Comparison of ENCODE assay signal across 7 mouse cellular contexts in genomic region chr13:14039292-14039965, GRCm38 (mm10). TPM values are rescaled to one million over a fixed set of nuclear protein-coding genes. Genes with fewer than 3 reads are reported as not detected.
DNase-seq lines count a peak whose midpoint lies in the region; ATAC-seq lines count a peak whose summit lies in the region.

TSS of gene Tbce (minus strand) at chr13:14039638.

- no peaks in the 10 kb centered on the region for H3K4me1 ChIP-seq in embryonic facial prominence, embryonic 11.5 days (ENCODE audit: control insufficient read depth, insufficient read depth, low read length)
- H3K4me1 ChIP-seq in limb, embryonic 11.5 days (ENCODE audit: control insufficient read depth, insufficient read depth, low read length) = no peaks in the 10 kb centered on the region
- H3K4me1 ChIP-seq in midbrain, embryonic 14.5 days (ENCODE audit: control insufficient read depth, insufficient read depth, low read length) = peaks cover 9% of the 10 kb centered on the region

- peak within 1 kb of the TSS; percentile 70 for H3K4me3 ChIP-seq in embryonic facial prominence, embryonic 11.5 days (ENCODE audit: low read depth, low read length)
- peak within 1 kb of the TSS; percentile 68 for H3K4me3 ChIP-seq in limb, embryonic 11.5 days (ENCODE audit: low read depth, low read length)
- peak within 1 kb of the TSS; percentile 61 for H3K4me3 ChIP-seq in midbrain, embryonic 14.5 days (replicated peaks; ENCODE audit: low read depth, low read length)

- no peaks in the 10 kb centered on the region for H3K9me3 ChIP-seq in embryonic facial prominence, embryonic 11.5 days (replicated peaks; ENCODE audit: control insufficient read depth, low read length)
- no peaks in the 10 kb centered on the region for H3K9me3 ChIP-seq in limb, embryonic 11.5 days (ENCODE audit: control insufficient read depth, low read length)
- no peaks in the 10 kb centered on the region for H3K9me3 ChIP-seq in midbrain, embryonic 14.5 days (ENCODE audit: control insufficient read depth, low read length)

- peak; percentile 93 for DNase-seq in adrenal gland, postnatal 14 days
- peak; percentile 92 for DNase-seq in embryonic facial prominence, embryonic 11.5 days (ENCODE audit: low spot score)
- DNase-seq in heart, adult 11 months = peak; percentile 99
- DNase-seq in kidney, adult 18-20 months = peak; percentile 94
- peak; percentile 90 for DNase-seq in limb, embryonic 11.5 days (ENCODE audit: low spot score)
- peak; percentile 97 for DNase-seq in midbrain, embryonic 14.5 days
- DNase-seq in spleen, adult 18-20 months = peak; percentile 80 to 86

- H3K27me3 ChIP-seq in embryonic facial prominence, embryonic 11.5 days (ENCODE audit: control insufficient read depth, insufficient read depth, low read length) = no peaks in the 10 kb centered on the region
- H3K27me3 ChIP-seq in limb, embryonic 11.5 days (ENCODE audit: control insufficient read depth, insufficient read depth, low read length) = no peaks in the 10 kb centered on the region
- no peaks in the 10 kb centered on the region for H3K27me3 ChIP-seq in midbrain, embryonic 14.5 days (ENCODE audit: control insufficient read depth, insufficient read depth, low read length)

- peak within 1 kb of the TSS; percentile 91 for H3K27ac ChIP-seq in embryonic facial prominence, embryonic 11.5 days (replicated peaks; ENCODE audit: low read depth, low read length)
- peak within 1 kb of the TSS; percentile 92 for H3K27ac ChIP-seq in limb, embryonic 11.5 days (replicated peaks; ENCODE audit: low read depth, low read length)
- peak within 1 kb of the TSS; percentile 96 for H3K27ac ChIP-seq in midbrain, embryonic 14.5 days (replicated peaks; ENCODE audit: low read depth, low read length)

- peak within 1 kb of the TSS; percentile 81 for H3K4me2 ChIP-seq in embryonic facial prominence, embryonic 11.5 days (ENCODE audit: low read depth, low read length)
- H3K4me2 ChIP-seq in limb, embryonic 11.5 days (ENCODE audit: low read depth, severe bottlenecking) = peak within 1 kb of the TSS; percentile 91
- H3K4me2 ChIP-seq in midbrain, embryonic 14.5 days (ENCODE audit: low read length) = peak within 1 kb of the TSS; percentile 85

- H3K36me3 ChIP-seq in embryonic facial prominence, embryonic 11.5 days (replicated peaks; ENCODE audit: control insufficient read depth, insufficient read depth, low read depth, low read length) = no peaks in the 10 kb centered on the region
- H3K36me3 ChIP-seq in limb, embryonic 11.5 days (ENCODE audit: control insufficient read depth, insufficient read depth, low read length) = no peaks in the 10 kb centered on the region
- no peaks in the 10 kb centered on the region for H3K36me3 ChIP-seq in midbrain, embryonic 14.5 days (ENCODE audit: control insufficient read depth, insufficient read depth, low read length)

- WGBS in embryonic facial prominence, embryonic 11.5 days = under 1% methylated on average over 34 of the region's 35 CpGs
- under 1% methylated on average over 35 of the region's 35 CpGs for WGBS in limb, embryonic 11.5 days
- under 1% methylated on average over 35 of the region's 35 CpGs for WGBS in midbrain, embryonic 14.5 days

- peak; percentile 97 for ATAC-seq in embryonic facial prominence, embryonic 11.5 days (replicated peaks; ENCODE audit: insufficient number of reproducible peaks, low FRiP score, low TSS enrichment, low read depth)
- ATAC-seq in limb, embryonic 11.5 days (ENCODE audit: insufficient number of reproducible peaks, low FRiP score, low TSS enrichment, low read depth) = peak; percentile 96
- peak; percentile 97 for ATAC-seq in midbrain, embryonic 14.5 days (ENCODE audit: low FRiP score, low TSS enrichment)

- H3K9ac ChIP-seq in embryonic facial prominence, embryonic 11.5 days (replicated peaks; ENCODE audit: low read length) = peak within 1 kb of the TSS; percentile 92
- H3K9ac ChIP-seq in limb, embryonic 11.5 days (ENCODE audit: low read length) = peak within 1 kb of the TSS; percentile 90
- H3K9ac ChIP-seq in midbrain, embryonic 14.5 days (replicated peaks; ENCODE audit: low read length) = peak within 1 kb of the TSS; percentile 71

RNA-seq across cellular contexts. Expression of gene Tbce, which starts in this region (rescaled TPM):
- 34.2 and 44.2 TPM in 2 replicates for total RNA-seq in adrenal gland, postnatal 14 days (2021)
- polyA plus RNA-seq in embryonic facial prominence, embryonic 11.5 days (2014; fragmentation: Nextera tagmentation; extraction: Ambion mirVana) = 57.4 and 67.7 TPM in 2 replicates
- 61.8 and 66.1 TPM in 2 replicates for polyA plus RNA-seq in limb, embryonic 11.5 days (2014; fragmentation: Nextera tagmentation; extraction: Ambion mirVana)
- polyA plus RNA-seq in midbrain, embryonic 14.5 days (2014; fragmentation: Nextera tagmentation; extraction: Ambion mirVana) = 106 and 107 TPM in 2 replicates

Comparison
In these comparisons a context has a peak if more than half of its experiments do, and no peak if none do; other contexts are left out.
1. Peak in every context shown above with its lines: DNase-seq, ATAC-seq, H3K4me3 ChIP-seq and H3K27ac ChIP-seq.